Mouse (Mus musculus): ENCODE data around the gene Rpl24.

Rpl24 gene

DNA sequence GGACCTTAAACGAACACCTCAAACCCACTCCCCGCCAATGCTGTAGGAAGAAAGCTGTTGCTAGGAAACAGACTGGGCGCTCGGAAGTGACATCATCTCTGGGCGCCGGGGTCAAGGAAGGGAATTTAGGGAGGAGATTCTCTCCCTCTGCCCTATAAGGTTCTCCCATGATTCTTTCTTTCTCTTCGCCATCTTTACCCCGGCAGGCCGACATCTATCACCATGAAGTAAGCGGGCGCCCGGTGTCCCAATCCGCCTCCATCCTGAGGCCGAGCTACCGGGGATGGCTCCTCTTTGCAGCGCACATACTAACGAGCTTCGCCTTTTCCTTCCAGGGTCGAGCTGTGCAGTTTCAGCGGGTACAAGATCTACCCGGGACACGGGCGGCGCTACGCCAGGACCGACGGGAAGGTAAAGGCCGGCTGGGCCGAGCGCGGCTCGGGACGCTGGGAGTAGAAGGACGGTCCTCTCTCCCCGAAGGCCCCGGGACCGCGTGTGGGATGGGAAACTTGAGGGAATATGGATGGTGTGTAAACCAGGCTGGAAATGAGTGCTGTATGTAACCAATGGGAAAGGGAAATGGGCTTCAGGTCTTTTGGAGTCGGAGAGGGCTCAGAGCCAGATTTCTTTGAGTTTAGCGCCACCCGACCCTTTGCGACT, at the start of gene Rpl24:
Gene Rpl24 (plus strand): TSS at position 64 of the 660 bp plus-strand sequence.
- CTCF ChIA-PET: interaction anchor here (0.6 to 1.4 kb wide), 2 partner anchors 13 to 126 kb away, joined by 8 to 9 read pairs; no protein-coding TSS in a partner anchor

- CTCF ChIA-PET: no interaction called here
Observed at GRCm38 (mm10) chr16:55922079-55922478, 44.0 kb upstream of the Rpl24 start.

DNA sequence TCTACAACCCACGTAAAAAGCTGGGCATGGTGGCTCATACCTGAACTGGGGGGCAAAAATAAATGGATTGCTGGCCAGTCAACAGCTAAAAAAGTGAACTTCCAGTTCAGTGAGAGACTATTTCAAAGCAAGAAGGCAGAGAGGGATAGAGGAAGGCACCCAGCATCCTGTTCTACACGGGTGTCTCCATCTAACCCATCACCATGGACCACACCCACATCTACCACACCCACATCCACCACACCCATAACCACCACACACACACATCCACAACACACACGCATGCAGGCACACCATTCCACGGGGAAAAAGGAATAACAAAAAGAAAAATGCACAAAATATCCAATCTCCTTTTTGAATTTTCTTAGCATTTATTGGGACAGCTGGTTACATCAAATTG, 42.1 kb upstream of the Rpl24 start:
- CTCF ChIA-PET: interaction anchor here (0.6 to 1.0 kb wide), 2 partner anchors 44 to 694 kb away, joined by 3 to 4 read pairs; no protein-coding TSS in a partner anchor

DNA sequence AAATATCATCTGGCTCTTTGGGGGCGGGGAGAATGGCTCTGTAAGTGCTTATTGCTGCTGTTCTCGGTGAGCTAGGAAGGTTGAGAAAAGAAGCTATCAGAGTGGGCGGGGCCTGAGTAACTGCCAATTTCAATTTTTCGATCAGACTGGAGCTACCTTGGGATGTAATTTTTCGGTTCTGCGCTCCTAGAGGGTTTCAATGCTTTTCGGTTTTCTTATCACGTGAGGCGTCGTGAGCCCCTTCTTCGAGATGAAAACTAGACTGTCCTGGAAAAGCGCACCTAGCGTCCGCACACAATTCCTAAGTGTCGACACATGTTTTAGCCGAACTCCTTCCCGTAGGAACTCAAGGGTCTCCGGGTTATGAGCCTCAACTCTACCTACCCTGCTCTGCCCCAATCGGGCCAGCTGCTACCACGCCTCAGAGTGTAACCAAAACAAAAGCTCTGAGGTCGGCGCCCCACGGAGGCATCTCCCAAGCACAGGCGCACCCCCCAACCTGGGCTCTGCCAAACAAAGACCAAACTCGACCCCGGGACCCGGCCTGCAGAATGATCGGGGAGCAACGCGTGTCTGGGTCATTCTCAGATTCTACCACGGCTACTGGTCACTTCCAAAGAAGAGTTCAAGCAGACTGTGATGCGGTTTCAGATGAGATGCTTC, 32.3 kb upstream of the Rpl24 start:
- CTCF ChIA-PET: interaction anchor here (0.7 to 1.0 kb wide), 2 partner anchors 143 to 248 kb away, joined by 3 to 4 read pairs; no protein-coding TSS in a partner anchor

- CTCF ChIA-PET: interaction anchor here (1.0 kb wide), 1 partner anchor 142 kb away, joined by 4 read pairs; no protein-coding TSS in a partner anchor
Observed at GRCm38 (mm10) chr16:55934453-55935037, 31.5 kb upstream of the Rpl24 start, which contains the start of gene Cep97. Gene Cep97, minus strand, starts transcription at chr16:55934855.

DNA sequence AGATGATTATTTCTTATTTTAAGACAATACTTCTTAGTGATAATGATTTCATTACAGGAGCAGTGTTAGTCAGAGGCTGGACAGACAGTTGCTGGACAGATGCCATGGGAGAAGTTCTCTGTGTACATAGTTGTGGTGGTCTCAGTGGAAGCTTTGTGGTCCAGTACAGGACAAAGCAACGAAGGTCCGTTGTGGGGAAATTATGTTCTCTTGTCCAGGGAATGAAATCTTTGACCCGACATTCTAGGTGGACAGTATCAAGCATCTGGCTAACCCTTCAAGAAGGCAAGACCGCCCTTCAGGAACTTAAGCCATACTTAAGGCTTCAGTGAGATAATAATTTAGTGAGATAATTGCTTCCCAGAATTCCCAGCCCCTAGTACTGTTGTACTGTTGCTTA, 27.3 kb upstream of the Rpl24 start:
- CTCF ChIA-PET: interaction anchor here (0.9 kb wide), 1 partner anchor 52 kb away, joined by 8 read pairs; no protein-coding TSS in a partner anchor

DNA sequence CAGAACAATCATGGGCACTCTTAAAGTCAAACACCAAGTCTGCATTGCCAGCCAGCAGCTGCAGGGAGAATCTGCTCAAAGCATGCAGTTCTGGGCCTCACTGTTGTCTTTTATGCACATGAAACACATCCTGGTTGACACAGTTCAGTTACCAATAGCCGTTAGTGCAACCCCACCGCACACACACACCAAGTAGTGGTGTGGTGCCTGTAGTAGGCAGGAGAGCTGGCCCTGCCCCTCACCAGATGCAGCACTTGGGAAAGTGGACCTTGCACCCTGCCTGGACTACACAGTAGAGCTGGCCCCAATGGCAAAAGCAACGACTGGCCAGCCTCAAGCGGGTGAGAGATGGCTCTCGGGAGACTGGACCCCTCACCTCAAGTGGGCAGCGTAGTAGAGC, 26.4 kb upstream of the Rpl24 start:
- CTCF ChIA-PET: interaction anchor here (0.7 kb wide), 1 partner anchor 37 kb away, joined by 3 read pairs; no protein-coding TSS in a partner anchor

- CTCF ChIA-PET: interaction anchor here (0.7 to 1.0 kb wide), 2 partner anchors 152 to 191 kb away, joined by 3 read pairs; no protein-coding TSS in a partner anchor
Observed at GRCm38 (mm10) chr16:55940781-55941180, 25.3 kb upstream of the Rpl24 start.

DNA sequence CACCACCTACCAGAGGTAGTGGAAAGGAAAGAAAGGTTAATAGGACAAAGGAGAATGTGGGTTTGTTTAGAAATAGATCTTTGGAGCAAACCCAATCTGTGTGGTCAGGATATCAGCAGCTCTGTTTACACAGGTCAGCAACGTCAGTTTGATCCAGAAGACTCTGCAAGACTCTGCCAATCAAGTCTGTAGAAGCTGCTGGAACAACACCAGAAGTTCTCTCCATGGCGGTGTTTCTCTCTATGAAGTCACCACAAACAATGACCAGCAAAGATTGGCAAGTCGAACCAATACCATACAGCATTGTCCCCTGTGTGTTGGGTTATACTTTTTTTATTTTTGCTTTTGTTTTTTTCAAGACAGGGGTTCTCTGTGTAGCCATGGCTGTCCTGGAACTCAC, 18.8 kb upstream of the Rpl24 start:
- CTCF ChIA-PET: interaction anchor here (0.7 kb wide), 1 partner anchor 184 kb away, joined by 3 read pairs; no protein-coding TSS in a partner anchor

DNA sequence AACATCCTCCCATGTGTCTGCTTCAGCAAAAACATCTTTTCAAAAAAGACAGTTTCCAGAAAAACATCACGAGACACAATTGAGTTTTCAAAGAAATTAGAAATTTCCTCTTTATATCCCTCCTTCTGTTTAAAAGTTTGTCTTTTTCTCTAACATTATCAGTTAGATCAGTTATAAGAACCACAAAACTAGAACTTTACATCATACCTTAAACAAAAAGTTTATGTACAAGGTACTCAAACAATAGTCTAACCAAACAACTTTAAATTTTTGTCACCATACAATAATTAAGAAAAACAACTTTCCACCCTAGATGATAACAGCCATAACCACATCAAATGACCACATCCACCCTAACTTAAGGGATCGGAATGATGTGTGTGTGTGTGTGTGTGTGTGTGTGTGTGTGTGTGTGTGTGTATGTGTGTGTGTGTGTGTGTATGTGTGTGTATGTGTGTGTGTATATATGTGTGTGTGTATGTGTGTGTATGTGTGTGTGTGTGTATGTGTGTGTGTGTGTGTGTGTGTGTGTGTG, 18.1 kb upstream of the Rpl24 start:
- CTCF ChIA-PET: interaction anchor here (0.6 to 0.8 kb wide), 3 partner anchors 52 to 1221 kb away, joined by 3 to 7 read pairs (median 3); no protein-coding TSS in a partner anchor

DNA sequence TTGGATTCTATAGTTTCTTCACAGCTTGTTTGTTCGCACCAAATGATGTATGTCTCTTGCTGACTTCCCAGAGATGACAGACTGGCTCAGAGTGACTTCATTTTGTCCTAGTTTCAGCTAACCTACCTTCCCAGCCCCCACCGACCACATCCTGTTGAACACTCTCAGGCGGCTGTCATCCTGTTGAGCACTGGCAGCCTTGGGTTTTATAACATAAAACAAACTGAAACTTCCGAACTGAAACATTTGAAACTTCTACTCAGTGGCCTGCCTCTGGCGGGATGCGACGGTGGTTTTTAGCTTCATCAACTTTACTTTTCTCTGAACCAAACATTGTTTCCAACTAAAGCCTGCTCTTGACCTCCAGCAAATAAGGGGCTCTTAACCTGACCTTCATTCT, 17.1 kb upstream of the Rpl24 start:
- CTCF ChIA-PET: interaction anchor here (0.6 to 0.8 kb wide), 2 partner anchors 53 to 1220 kb away, joined by 3 to 7 read pairs; no protein-coding TSS in a partner anchor

DNA sequence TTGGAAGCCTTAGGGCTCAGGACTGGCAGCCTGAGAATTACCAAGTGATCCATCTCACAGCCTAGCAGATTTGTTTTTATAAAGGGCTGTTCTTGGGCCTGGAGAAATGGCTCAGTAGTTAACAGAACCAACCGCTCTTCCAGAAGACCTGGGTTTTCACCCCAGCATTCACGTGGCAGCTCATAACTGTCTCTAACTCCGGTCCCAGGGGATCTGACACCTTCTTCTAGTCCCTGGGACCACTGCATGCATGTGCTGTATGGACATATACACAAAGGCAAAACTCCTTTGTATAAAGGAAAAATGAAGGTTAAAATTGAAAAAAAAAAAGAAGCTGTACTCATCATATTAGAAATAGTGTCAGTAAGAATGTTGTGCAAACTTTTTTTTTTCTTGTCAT, 15.6 kb upstream of the Rpl24 start:
- CTCF ChIA-PET: interaction anchor here (0.6 to 1.1 kb wide), 3 partner anchors 14 to 181 kb away, joined by 3 to 14 read pairs (median 3); no protein-coding TSS in a partner anchor

DNA sequence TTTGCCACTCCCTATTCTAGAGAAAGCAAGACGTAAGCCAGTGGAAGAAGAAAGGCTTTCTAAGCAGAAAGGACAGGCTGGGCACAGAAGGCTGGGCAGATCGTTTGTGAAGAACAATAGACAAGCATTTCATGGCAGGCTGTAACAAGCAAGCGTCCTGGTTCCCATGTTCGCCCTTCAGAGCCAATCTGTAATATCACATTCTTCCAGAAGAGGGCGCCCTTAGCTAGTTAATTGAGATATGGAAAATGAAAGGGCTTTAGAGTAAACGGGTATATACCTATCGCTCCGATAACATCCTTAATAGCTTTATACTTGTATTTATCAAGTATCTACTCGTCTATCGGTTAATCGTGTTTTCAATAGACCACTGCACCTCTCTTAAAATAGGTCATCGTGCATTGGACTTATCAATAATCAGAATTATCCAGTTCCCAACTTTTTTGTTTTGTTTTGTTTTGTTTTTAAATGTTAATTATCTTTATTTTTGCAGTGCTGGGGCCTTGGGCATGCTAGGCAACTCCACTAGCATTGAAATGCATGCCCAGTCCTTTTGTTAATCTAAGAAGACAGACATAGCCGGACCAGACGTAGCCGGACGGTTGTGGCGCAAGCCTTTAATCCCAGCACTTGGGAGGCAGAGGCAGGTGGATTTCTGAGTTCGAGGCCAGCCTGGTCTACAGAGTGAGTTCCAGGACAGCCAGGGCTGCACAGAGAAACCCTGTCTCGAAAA, 15.0 kb upstream of the Rpl24 start:
- CTCF ChIA-PET: interaction anchor here (0.6 to 1.1 kb wide), 3 partner anchors 13 to 180 kb away, joined by 3 to 14 read pairs (median 3); no protein-coding TSS in a partner anchor

- CTCF ChIA-PET: interaction anchor here (1.1 kb wide), 1 partner anchor 179 kb away, joined by 3 read pairs; no protein-coding TSS in a partner anchor
Observed at GRCm38 (mm10) chr16:55951679-55952327, 14.3 kb upstream of the Rpl24 start.

DNA sequence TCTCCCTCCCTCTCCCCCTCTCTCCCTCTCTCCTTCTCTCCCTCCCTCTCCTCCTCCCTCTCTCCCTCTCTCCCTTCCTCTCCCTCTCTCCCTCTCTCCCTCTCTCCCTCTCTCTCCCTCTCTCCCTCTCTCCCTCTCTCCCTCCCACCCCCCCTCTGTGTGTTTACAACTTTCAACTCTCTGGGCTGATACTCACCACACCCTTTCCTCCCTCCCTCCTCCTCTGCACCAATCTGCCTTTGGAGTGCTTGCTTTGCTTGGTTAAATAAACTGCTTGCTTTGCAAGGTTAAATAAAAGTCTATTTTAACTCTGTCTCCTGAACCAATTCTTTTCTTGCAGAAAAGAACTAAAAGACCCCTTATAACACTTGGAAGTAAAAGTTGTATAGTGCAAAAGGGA, 13.3 kb upstream of the Rpl24 start:
- CTCF ChIA-PET: no interaction called here

DNA sequence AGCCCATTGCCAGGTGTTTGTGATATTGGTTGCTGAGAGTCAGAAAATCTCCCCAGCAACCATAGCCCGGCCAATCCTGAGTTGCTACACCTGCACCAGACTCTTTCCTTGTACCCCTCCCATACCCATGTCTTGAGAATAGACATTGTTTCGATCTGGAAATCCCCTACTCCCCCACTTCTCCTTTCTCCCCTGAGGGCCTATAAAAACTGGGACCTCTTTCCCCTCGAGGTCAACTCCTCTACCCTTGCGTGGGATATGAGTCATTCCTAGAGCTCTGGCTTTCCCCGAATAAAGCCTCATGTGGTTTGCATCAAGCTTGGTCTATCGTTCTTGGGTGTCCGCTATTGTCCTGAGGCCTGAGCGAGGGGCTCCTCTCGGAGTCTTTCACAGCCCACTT, 11.9 kb upstream of the Rpl24 start:
- CTCF ChIA-PET: interaction anchor here (0.6 kb wide), 1 partner anchor 82 kb away, joined by 4 read pairs; no protein-coding TSS in a partner anchor

- CTCF ChIA-PET: interaction anchor here (0.7 kb wide), 1 partner anchor 196 kb away, joined by 3 read pairs; no protein-coding TSS in a partner anchor
Observed at GRCm38 (mm10) chr16:55963068-55963467, 3.0 kb upstream of the Rpl24 start.

- CTCF ChIA-PET: interaction anchor here (0.6 to 1.0 kb wide), 5 partner anchors 14 to 168 kb away, joined by 3 to 21 read pairs (median 3); no protein-coding TSS in a partner anchor
Observed at GRCm38 (mm10) chr16:55964126-55964949, 1.7 kb upstream of the Rpl24 start.

DNA sequence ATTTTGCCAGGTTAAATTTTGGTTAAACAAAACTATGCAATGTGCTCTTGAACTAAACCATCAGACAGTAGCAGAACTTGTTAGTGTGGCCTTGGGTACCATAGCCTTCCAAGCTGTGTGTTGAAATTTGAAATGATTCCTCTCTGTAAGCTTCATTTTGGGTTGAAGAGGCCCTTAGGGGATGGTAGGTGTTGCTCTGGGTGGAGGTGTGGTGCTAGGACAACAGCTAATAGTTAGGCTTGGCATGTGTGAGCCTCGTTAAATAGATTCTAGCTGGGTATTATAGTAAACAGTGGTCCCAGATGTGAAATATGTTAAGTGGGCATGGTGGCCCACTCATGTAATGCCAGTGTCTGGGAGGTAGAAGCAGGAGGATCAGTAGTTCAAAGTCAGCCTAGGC, 1.1 kb downstream of the Rpl24 start:
- CTCF ChIA-PET: interaction anchor here (0.6 to 0.8 kb wide), 2 partner anchors 17 to 43 kb away, joined by 3 to 4 read pairs; no protein-coding TSS in a partner anchor

Data from spleen, embryonic (tissue).